Mouse (Mus musculus) C2C12 (cell line): ENCODE measurements around the gene Ipo4. TPM values are rescaled to one million over a fixed set of nuclear protein-coding genes. Genes with fewer than 3 reads are reported as not detected.

Experiments
- H3K27me3 ChIP-seq: one replicate; pipeline ENCODE4 v1.6.1; 2011; ENCODE audit not compliant: control insufficient read depth, insufficient read depth, insufficient read length
- H3K36me3 ChIP-seq: one replicate; pipeline ENCODE4 v1.6.1; 2011; ENCODE audit not compliant: control insufficient read depth, insufficient read depth
- H3K4me3 ChIP-seq: one replicate; pipeline ENCODE4 v1.5.1; 2011; ENCODE audit warnings: mild to moderate bottlenecking, control low read depth; ENCODE audit not compliant: poor library complexity, insufficient read depth, severe bottlenecking
- H3K79me2 ChIP-seq: one replicate; pipeline ENCODE4 v1.6.1; 2011; ENCODE audit not compliant: control insufficient read depth, insufficient read depth
- H3K79me3 ChIP-seq: one replicate; pipeline ENCODE4 v1.6.1; 2011; ENCODE audit warnings: low read depth, control low read depth
- H3ac ChIP-seq: one replicate; pipeline ENCODE3; 2011; ENCODE audit warnings: low read depth; ENCODE audit not compliant: control insufficient read depth, insufficient read length
- CEBPB ChIP-seq: IDR thresholded peaks from one replicate; pipeline ENCODE4 v1.6.1; 2011; ENCODE audit warnings: low read depth, mild to moderate bottlenecking, control low read depth, moderate library complexity
- CTCF ChIP-seq: IDR thresholded peaks from one replicate; pipeline ENCODE4 v1.5.1; 2011; ENCODE audit not compliant: control insufficient read depth, insufficient read depth, insufficient read length
- FOSL1 ChIP-seq: IDR thresholded peaks from one replicate; pipeline ENCODE4 v1.8.0; 2011; ENCODE audit warnings: mild to moderate bottlenecking, low read length; ENCODE audit not compliant: poor library complexity, insufficient read depth, severe bottlenecking
- MAX ChIP-seq: IDR thresholded peaks from one replicate; pipeline ENCODE4 v1.6.1; 2011; ENCODE audit warnings: mild to moderate bottlenecking, control low read depth
- MYOD1 ChIP-seq: IDR thresholded peaks from one replicate; pipeline ENCODE4 v1.6.1; 2011; ENCODE audit warnings: low read depth; ENCODE audit not compliant: control insufficient read depth, insufficient read length
- MYOG ChIP-seq: IDR thresholded peaks from one replicate; pipeline ENCODE4 v1.6.1; 2011; ENCODE audit not compliant: control insufficient read depth, insufficient read length; ENCODE audit errors: extremely low read depth
- USF1 ChIP-seq: IDR thresholded peaks from one replicate; pipeline ENCODE4 v1.6.1; 2011; ENCODE audit warnings: low read depth, mild to moderate bottlenecking, control low read depth, moderate library complexity
- polyA plus RNA-seq: library from polyadenylated mRNA; unstranded; fragments of >200 nt; fragmentation: generic; extraction: Trizol; gene quantifications from one replicate; pipeline ENCODE4 v1.2.1, GENCODE M21; 2012; ENCODE audit warnings: missing spikeins

The Ipo4 gene
- polyA plus RNA-seq, 1 experiment, result 113 TPM

- Histone ChIP-seq H3K4me3 (no peak overlapping the region), H3K79me3 (no peaks in the 10 kb centered on the region)
These were observed 59.4 kb downstream of the Ipo4 start for GRCm38 (mm10) chr14:55576376-55576775.

DNA sequence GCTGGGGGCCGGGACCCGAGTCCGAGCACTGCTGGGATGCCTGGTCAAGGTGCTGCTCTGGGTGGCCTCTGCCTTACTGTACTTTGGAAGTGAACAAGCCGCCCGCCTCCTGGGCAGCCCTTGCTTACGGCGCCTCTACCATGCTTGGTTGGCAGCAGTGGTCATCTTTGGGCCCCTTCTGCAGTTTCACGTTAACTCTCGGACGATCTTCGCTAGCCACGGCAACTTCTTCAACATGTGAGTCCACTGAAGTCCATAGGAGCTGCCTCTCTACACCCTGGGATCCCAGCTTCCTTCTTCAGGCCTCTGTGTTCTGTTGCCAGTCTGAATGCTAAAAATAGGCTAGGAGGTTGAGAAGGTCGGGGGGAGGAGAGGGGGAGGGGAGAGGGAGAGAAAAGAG lies 60.0 kb downstream of the Ipo4 start:
- Histone ChIP-seq H3ac (no peak overlapping the region), H3K4me3 (no peak overlapping the region), H3K79me3 (no peaks in the 10 kb centered on the region), H3K79me2 (no peaks in the 10 kb centered on the region), H3K36me3 (no peaks in the 10 kb centered on the region), H3K27me3 (no peaks in the 10 kb centered on the region)
- TF ChIP-seq FOSL1, result no peak
- TF ChIP-seq MAX, result no peak
- no peak for TF ChIP-seq CEBPB
- TF ChIP-seq USF1, result no peak
- no peak for TF ChIP-seq CTCF
- TF ChIP-seq MYOD1, result no peak
- TF ChIP-seq MYOG, result no peak

More at GRCm38 (mm10) chr14:55576376-55576775, 59.4 kb downstream of the Ipo4 start:
- TF ChIP-seq FOSL1 (no peak), CEBPB (no peak), MAX (no peak), USF1 (no peak), MYOG (no peak), MYOD1 (no peak), CTCF (no peak)
- Histone ChIP-seq H3K27me3 (no peaks in the 10 kb centered on the region), H3ac (no peak overlapping the region), H3K79me2 (no peaks in the 10 kb centered on the region), H3K36me3 (peaks cover 2% of the 10 kb centered on the region)

Other genes starting within 250 kb of the Ipo4 start
- 45.9 TPM for gene Dhrs4, start 157.2 kb downstream of the Ipo4 start, polyA plus RNA-seq
- 0.23 TPM for gene Carmil3, start 145.3 kb downstream of the Ipo4 start, polyA plus RNA-seq
- not detected for gene Cpne6, start 125.5 kb downstream of the Ipo4 start, polyA plus RNA-seq
- not detected for gene Nrl, start 111.0 kb downstream of the Ipo4 start, polyA plus RNA-seq
- 87.9 TPM for gene Pck2, start 95.7 kb downstream of the Ipo4 start, polyA plus RNA-seq
- gene Dcaf11, start 76.0 kb downstream of the Ipo4 start, polyA plus RNA-seq, result 15.8 TPM
- 0.16 TPM for gene A730061H03Rik, start 75.6 kb downstream of the Ipo4 start, polyA plus RNA-seq
- 0.40 TPM for gene Fitm1, start 60.3 kb downstream of the Ipo4 start, polyA plus RNA-seq
- gene Psme1, start 57.8 kb downstream of the Ipo4 start, polyA plus RNA-seq, result 63.7 TPM
- 7.5 TPM for gene Emc9, start 50.7 kb downstream of the Ipo4 start, polyA plus RNA-seq
- 110 TPM for gene Psme2, start 44.8 kb downstream of the Ipo4 start, polyA plus RNA-seq
- gene Rnf31, start 44.2 kb downstream of the Ipo4 start, polyA plus RNA-seq, result 9.4 TPM
- 3.3 TPM for gene Irf9, start 32.4 kb downstream of the Ipo4 start, polyA plus RNA-seq
- gene Rec8, start 17.9 kb downstream of the Ipo4 start, polyA plus RNA-seq, result not detected
- 0.13 TPM for gene Gm49378, start 1.9 kb upstream of the Ipo4 start, polyA plus RNA-seq
- 72.9 TPM for gene Tm9sf1, start 7.8 kb upstream of the Ipo4 start, polyA plus RNA-seq
- 0.43 TPM for gene Tssk4, start 14.2 kb upstream of the Ipo4 start, polyA plus RNA-seq
- gene Mdp1, start 24.6 kb upstream of the Ipo4 start, polyA plus RNA-seq, result 16.5 TPM
- 23.8 TPM for gene Gmpr2, start 36.0 kb upstream of the Ipo4 start, polyA plus RNA-seq
- 478 TPM for gene Nedd8, start 36.2 kb upstream of the Ipo4 start, polyA plus RNA-seq
- 24.4 TPM for gene Tinf2, start 45.9 kb upstream of the Ipo4 start, polyA plus RNA-seq
- gene Tgm1, start 78.0 kb upstream of the Ipo4 start, polyA plus RNA-seq, result 0.07 TPM
- 11.9 TPM for gene Rabggta, start 86.3 kb upstream of the Ipo4 start, polyA plus RNA-seq
- 63.7 TPM for gene Dhrs1, start 109.7 kb upstream of the Ipo4 start, polyA plus RNA-seq
- 38.6 TPM for gene Nop9, start 109.7 kb upstream of the Ipo4 start, polyA plus RNA-seq
- 0.05 TPM for gene Cideb, start 122.5 kb upstream of the Ipo4 start, polyA plus RNA-seq
- 0.09 TPM for gene Ltb4r2, start 125.5 kb upstream of the Ipo4 start, polyA plus RNA-seq
- 0.05 TPM for gene Ltb4r1, start 130.0 kb upstream of the Ipo4 start, polyA plus RNA-seq
- 0.02 TPM for gene Adcy4, start 148.1 kb upstream of the Ipo4 start, polyA plus RNA-seq
- 0.55 TPM for gene Ripk3, start 152.9 kb upstream of the Ipo4 start, polyA plus RNA-seq
- gene Nfatc4, start 187.2 kb upstream of the Ipo4 start, polyA plus RNA-seq, result 1.2 TPM
- 0.13 TPM for gene Nynrin, start 218.1 kb upstream of the Ipo4 start, polyA plus RNA-seq
- 0.05 TPM for gene Cbln3, start 248.4 kb upstream of the Ipo4 start, polyA plus RNA-seq
- gene Khnyn, start 249.0 kb upstream of the Ipo4 start, polyA plus RNA-seq, result 3.6 TPM